Mouse (Mus musculus) frontal cortex, postnatal 36 days (tissue): ENCODE measurements around the gene Nphp4.

Experiments used
- DNase-seq, 2 experiments: peaks; one replicate each; pipeline ENCODE4 v3.0.0; 2022; ENCODE audit warnings: low spot score in 2 of 2

The Nphp4 gene

GRCm38 (mm10) chr4:152476427-152477023, at the start of gene Nphp4:
Nphp4 (plus strand) TSS chr4:152476706.
- no peak for DNase-seq

- DNase-seq, result peak; percentile 48 to 55
Measured at GRCm38 (mm10) chr4:152428259-152428658, 48.2 kb upstream of the Nphp4 start.

GRCm38 (mm10) chr4:152432308-152432707, 44.2 kb upstream of the Nphp4 start:
- DNase-seq, result peak in 1 of 2 experiments; percentile 60

DNA sequence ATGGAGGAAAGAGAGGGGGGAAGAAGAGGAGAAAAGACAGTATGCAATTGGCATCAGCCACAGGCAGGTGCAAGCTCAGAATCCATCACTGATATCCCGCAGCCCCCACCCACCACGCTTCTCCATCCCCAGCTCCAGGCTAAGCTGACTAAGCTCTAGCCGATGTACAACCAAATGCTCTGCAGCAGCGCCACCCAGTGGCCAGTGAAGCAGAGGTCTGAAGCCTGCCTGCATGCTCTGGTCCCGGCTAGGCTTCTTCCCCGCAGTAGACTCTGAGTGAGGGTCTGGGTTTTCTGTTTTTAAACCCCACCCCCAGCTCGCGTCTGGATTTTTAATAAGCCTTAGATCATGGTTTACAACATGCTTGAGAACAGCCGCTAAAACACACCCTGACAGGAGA, 41.7 kb upstream of the Nphp4 start:
- peak; percentile 90 to 93 for DNase-seq

- DNase-seq, result peak; percentile 79
Measured at GRCm38 (mm10) chr4:152435255-152435654, 41.3 kb upstream of the Nphp4 start.

DNA sequence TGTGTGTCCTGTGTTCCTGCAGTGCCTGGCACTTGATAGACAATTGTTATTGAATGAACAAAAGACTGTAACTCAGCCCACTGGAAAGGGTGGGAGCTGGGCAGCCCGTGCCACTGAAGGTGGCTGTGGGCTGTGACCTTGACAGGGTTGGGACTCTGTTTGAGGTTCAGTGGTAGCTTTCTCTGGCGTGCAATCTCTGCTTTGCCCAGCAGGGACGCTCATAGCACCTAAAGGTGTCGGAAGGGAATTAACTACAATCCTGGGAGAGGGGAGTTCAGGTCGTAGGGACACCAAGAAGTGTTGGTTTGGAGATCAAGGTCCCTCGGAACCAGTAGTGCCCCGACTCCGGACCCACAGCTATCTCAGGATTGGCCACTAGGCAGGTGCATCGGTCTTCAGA, 35.6 kb upstream of the Nphp4 start:
- no peak for DNase-seq

DNA sequence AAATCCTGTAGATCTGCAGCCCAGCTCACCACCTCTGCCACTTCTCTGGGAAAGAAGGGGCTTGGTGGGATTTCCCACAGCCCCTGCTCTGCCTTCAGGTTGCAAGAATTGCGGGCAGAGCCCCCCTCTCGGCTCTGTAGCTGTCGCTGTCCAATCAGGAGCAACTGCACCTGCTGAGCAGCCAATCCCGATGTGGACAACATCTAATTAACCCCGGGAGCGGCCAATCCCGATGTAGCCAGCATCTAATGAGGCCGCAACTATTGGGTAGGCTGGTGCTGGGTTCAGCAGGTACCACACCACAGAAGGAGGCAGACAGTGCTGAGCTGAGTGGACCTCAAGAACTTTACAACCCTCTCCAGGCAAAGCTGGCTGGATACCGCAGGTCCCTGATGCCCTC, 35.0 kb upstream of the Nphp4 start:
- no peak for DNase-seq

DNA sequence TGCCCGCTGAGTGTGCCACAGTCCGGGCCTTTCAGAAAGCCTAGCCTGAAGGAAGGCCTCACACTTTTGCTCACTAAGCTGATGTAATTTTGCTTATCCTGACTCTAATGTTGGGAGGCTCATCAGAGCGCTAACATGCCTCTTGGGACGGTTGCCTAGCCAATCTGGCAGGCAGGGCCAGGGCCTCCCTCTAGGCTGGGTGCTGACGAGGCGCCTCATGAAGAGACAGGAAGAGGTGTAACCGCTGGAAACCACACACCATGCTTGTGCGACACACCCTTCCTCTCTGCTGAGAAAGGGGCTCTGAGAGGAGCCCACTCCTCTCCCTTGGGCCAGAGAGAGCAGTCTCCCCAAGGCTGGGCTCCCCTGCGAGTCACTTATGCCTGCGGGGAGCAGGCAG, 30.3 kb upstream of the Nphp4 start:
- DNase-seq, result no peak

DNA sequence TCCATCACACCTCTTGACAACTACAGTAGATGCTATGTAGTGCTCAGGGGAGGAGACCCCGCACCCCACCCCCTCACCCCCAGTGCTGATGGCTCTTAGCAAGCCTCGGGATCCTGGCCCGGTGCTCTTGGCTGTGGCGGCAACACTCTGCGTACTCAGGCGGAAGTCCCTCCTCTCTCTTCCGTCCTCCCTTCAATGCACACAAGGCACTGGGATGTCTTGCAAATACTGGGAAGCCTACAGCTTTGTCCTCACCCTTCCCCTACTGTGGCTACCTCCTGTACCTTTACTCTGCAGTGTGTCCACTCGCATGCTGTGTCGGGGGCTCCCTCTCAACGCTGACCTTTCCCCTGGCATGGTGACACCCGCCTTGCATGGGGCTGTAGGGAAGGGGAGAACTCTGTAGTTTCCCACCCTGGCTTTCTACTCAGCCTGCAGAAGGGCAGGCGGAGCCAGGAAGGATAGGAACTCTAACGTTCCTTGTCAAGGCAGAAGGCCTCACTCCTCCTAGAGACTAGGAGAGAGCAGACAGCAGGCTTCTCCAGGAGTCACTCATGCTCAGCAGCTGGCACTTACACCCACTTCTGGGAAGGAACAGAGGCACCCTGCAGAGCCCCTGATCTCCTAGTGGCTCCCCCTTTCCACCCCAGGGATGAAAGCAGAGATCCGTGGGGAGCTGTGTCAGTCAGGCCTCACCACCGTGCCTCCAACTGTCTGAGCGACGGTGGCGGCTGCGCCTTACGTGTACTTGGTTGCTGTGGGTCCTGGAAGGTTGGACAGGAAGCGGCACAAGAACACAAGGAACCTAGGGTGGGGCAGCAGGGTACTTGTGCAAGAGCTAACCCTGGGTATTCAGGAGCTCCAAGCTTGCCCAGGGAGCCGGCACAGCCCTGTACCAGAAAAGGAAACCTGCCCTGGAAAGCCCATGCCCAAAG, 28.5 kb upstream of the Nphp4 start:
- DNase-seq, result peak in 1 of 2 experiments; percentile 51

DNA sequence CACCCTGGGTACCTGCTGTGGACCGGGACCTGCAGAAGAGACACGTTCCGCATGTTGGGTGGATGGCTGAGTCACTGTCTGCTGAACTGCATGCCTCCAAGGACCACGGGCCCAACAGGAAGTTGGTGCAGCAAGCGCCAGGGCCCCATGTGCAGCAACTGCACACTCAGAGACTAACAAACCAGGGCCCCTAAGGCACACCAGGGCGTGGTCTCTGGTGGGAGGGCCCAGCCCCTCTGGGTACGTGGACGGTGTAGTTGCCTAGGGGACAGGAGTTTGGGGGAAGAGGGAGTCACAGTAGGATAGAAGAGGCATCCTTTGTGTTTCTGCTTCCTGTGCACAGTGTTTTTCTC, 27.9 kb upstream of the Nphp4 start:
- DNase-seq, result no peak

DNA sequence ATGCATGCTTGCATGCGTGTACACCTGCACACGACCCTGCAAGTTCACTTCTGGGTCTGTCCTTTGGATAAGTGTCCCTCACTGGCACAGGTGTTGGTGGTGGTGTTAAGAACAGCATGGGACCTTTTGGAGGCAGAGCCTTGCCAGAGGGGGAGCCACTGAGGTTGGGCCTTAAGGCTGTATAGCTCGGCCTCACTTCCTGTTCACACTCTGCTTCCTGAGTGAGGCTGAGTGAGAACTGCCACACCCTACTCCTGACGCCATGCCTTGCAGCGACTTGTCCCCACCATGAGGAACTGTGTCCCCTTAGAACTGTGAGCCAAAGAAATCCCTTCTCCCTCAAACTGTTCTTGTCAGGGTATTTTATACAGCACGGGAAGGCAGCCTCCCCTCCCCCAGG, 25.1 kb upstream of the Nphp4 start:
- no peak for DNase-seq

DNA sequence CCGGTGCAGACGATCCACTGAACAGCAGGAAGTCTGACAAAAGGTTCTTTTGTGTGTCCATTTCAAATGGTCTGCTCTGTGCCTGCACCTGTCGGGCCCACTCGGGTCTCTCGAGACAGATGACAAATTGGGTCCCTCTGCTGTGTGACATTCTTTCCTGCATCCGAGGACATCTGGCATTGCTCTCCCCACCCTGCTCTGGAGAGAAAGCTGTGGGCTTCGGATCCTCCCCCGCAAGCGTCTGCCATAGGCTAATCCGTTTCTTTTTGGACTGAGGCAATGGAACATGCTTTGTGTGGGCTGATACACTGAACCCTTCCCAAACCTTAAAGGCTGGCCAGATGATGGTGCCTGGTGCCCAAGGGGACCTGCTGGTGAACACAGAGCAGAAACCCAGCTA, 23.4 kb upstream of the Nphp4 start:
- DNase-seq, result peak; percentile 81 to 91

DNA sequence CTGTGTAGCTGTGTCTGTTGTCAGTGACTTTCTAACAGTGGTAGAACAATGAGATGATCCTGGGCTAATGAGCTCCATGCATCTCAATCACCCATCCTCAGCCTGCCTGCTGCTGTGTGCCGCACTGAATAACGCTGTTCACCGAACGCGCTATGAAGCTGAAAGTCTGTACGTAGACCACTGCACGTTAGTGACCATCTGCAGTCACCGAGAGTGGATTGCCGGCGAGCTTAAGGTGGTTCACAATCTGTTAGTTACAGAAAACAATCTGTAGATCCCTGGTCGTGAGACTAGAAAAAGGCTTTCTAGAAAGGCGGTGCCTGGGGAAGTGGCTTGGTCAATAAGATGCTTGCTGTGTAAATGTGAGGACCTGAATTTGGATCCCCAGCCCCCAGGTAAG, 22.4 kb upstream of the Nphp4 start:
- peak in 1 of 2 experiments; percentile 51 for DNase-seq

- DNase-seq, result peak in 1 of 2 experiments; percentile 91
Measured at GRCm38 (mm10) chr4:152456609-152457008, 19.9 kb upstream of the Nphp4 start.

DNA sequence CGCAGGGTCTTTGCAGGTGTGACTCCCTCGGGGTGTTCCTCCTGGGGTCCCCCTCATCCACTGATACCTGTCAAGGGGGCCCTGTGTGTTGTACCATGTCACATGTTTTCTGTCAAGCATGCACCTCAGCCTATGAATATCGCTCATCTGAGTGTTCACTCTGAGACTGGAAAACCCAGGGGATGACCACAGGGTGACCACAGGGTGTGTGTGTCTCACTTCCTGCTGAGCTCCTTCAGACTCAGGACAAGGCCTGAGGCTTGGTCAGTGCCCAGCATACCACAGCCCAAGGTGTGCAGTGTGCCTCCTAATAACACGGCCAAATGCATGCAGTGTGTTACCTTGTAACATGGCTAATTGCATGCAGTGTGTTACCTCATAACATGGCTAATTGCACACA, 18.8 kb upstream of the Nphp4 start:
- no peak for DNase-seq

DNA sequence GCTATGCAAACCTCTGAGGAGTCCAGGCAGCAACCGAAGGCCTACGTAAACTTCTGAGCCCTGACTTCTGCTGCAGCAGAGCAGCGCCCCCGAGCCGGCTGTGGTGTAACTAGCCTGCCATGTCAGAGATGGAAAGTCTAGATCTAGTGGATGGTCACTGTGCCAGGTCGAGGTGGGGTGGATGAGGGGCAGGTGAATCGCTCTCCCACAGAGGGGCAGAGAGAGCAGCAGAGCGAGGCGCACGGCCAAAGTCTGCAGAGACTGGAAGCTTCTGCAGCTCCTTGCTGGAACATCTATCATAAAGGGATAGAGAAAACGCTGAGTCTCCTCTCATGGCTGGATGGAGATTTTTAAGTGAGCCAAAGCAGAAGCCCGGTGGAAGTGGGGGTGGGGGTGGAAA, 14.0 kb upstream of the Nphp4 start:
- DNase-seq, result no peak

GRCm38 (mm10) chr4:152463147-152463546, 13.4 kb upstream of the Nphp4 start:
- no peak for DNase-seq

- DNase-seq, result no peak
Measured at GRCm38 (mm10) chr4:152465116-152465515, 11.4 kb upstream of the Nphp4 start.

DNA sequence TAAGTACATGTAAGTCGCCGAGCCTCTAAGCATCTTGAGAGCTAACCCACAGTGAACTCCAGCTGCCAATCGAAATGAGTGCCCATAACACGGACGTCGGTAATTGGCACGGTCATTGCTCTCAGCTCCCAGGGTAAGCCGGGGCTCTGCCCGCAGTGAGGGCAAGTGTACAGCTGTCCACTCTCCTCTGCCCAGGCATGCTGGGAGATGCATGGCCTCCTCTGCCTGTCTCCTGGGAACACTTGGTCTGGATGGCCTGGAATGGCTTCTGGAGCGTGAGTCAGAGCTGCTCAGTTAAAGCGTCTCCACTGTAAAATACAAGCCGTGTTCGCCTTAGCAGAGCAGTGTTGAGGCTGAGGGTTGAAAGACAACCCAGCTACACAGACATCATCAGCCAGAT, 9.9 kb upstream of the Nphp4 start:
- no peak for DNase-seq

DNA sequence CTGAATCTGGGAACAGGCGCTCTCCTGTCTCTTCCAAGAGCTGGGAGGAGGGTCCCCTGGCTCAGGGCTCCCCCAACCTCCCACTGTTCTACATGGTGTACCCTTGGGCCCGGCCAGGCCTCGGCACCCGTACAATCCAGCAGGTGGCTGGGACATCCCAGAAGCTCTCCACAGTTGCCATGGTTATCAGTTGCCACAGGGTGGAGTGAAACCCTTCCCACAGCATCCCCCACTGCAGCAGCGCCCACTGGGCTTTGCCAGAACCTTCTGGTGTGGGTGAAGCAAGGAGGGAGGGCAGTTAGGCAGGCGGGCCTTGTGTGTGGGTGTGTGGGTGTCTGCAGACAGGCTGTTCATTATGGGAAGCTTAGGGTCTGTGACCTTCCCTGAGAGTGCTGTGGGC, 8.6 kb upstream of the Nphp4 start:
- DNase-seq, result no peak

GRCm38 (mm10) chr4:152475941-152476340, 565 bp upstream of the Nphp4 start:
- DNase-seq, result no peak

- no peak for DNase-seq
Measured at GRCm38 (mm10) chr4:152477106-152477465, 580 bp downstream of the Nphp4 start.

- DNase-seq, result peak; percentile 100
Measured at GRCm38 (mm10) chr4:152477466-152478223, 1.1 kb downstream of the Nphp4 start, which contains the start of gene Kcnab2. Kcnab2 (minus strand) TSS chr4:152477871.
